Mouse (Mus musculus) MEL (cell line): ENCODE results near the gene Rnase4. TPM values are rescaled to one million over a fixed set of nuclear protein-coding genes. Genes with fewer than 3 reads are reported as not detected.

Experiments
- DNase-seq: peaks from one replicate; pipeline ENCODE4 v3.0.0; 2011; ENCODE audit warnings: low read depth, low spot score
- H3K27ac ChIP-seq: 2 replicates; pipeline ENCODE4 v1.5.1; 2012; ENCODE audit warnings: low read depth, mild to moderate bottlenecking, control low read depth, low read length, moderate library complexity; ENCODE audit not compliant: control insufficient read depth
- H3K27me3 ChIP-seq, 2 experiments: fragments of 150-350 bp in 1 of 2; sonication (generic) in 1 of 2; 2 replicates each; pipeline ENCODE4 v1.6.1; 2012; ENCODE audit warnings: low read length in 2 of 2, mild to moderate bottlenecking in 2 of 2, improper control_type of control experiment in 1 of 2, moderate library complexity in 1 of 2; ENCODE audit not compliant: insufficient read depth in 2 of 2, control insufficient read depth in 1 of 2
- H3K36me3 ChIP-seq, 2 experiments: 2 replicates each; pipeline ENCODE4 v1.6.1; 2012 to 2014; ENCODE audit warnings: low read length in 2 of 2, improper control_type of control experiment in 1 of 2, inconsistent platforms in 1 of 2, mild to moderate bottlenecking in 1 of 2; ENCODE audit not compliant: insufficient read depth in 2 of 2, control insufficient read depth in 1 of 2
- H3K4me1 ChIP-seq, 2 experiments: fragments of 150-350 bp in 1 of 2; sonication (generic) in 1 of 2; 2 replicates each; pipeline ENCODE4 v1.6.1; 2012; ENCODE audit warnings: low read length in 2 of 2, improper control_type of control experiment in 1 of 2, mild to moderate bottlenecking in 1 of 2; ENCODE audit not compliant: insufficient read depth in 2 of 2, control insufficient read depth in 1 of 2
- H3K4me3 ChIP-seq, 2 experiments: fragments of 150-350 bp in 1 of 2; sonication (generic) in 1 of 2; 2 replicates each; pipeline ENCODE4 v1.5.1; 2012; ENCODE audit warnings: low read depth in 2 of 2, low read length in 2 of 2, mild to moderate bottlenecking in 2 of 2, moderate library complexity in 2 of 2, control low read depth in 1 of 2, improper control_type of control experiment in 1 of 2; ENCODE audit not compliant: control insufficient read depth in 1 of 2, insufficient read depth in 1 of 2
- H3K79me2 ChIP-seq: 2 replicates; pipeline ENCODE4 v1.6.1; 2012; ENCODE audit warnings: mild to moderate bottlenecking, low read length, moderate library complexity; ENCODE audit not compliant: control insufficient read depth, poor library complexity, insufficient read depth
- H3K9ac ChIP-seq: 2 replicates; pipeline ENCODE4 v1.6.1; 2012; ENCODE audit warnings: low read depth, mild to moderate bottlenecking, control low read depth, low read length, moderate library complexity; ENCODE audit not compliant: control insufficient read depth, poor library complexity, severe bottlenecking
- H3K9me3 ChIP-seq: fragments of 150-350 bp; sonication (generic); replicated peaks from 2 replicates; pipeline ENCODE4 v1.6.1; 2012; ENCODE audit warnings: mild to moderate bottlenecking, low read length, improper control_type of control experiment, moderate library complexity; ENCODE audit not compliant: insufficient read depth
- CHD1 ChIP-seq: IDR thresholded peaks from 2 replicates; pipeline ENCODE4 v1.6.1; 2012; ENCODE audit warnings: low read depth, mild to moderate bottlenecking, inconsistent platforms, low read length, improper control_type of control experiment
- CHD2 ChIP-seq: IDR thresholded peaks from 2 replicates; pipeline ENCODE4 v1.6.1; 2011; ENCODE audit warnings: low read length, improper control_type of control experiment
- E2F4 ChIP-seq: IDR thresholded peaks from 2 replicates; pipeline ENCODE4 v1.6.1; 2011; ENCODE audit warnings: low read depth, low read length, improper control_type of control experiment, borderline replicate concordance
- GABPA ChIP-seq: IDR thresholded peaks from 2 replicates; pipeline ENCODE4 v1.6.1; 2012; ENCODE audit warnings: low read depth, mild to moderate bottlenecking, inconsistent platforms, low read length, improper control_type of control experiment, moderate library complexity
- GATA1 ChIP-seq: IDR thresholded peaks from 2 replicates; pipeline ENCODE4 v1.6.1; 2011; ENCODE audit warnings: low read depth, low read length, improper control_type of control experiment
- HCFC1 ChIP-seq: IDR thresholded peaks from 2 replicates; pipeline ENCODE4 v1.6.1; 2012; ENCODE audit warnings: low read depth, mild to moderate bottlenecking, inconsistent platforms, low read length, improper control_type of control experiment, moderate library complexity
- JUND ChIP-seq: IDR thresholded peaks from 2 replicates; pipeline ENCODE4 v1.6.1; 2011; ENCODE audit warnings: low read depth, mild to moderate bottlenecking, improper control_type of control experiment, low read length
- KAT2A ChIP-seq: conservative IDR thresholded peaks from 2 replicates; pipeline ENCODE4 v1.6.1; 2012; ENCODE audit warnings: low read depth, low read length, improper control_type of control experiment, inconsistent platforms
- MXI1 ChIP-seq: IDR thresholded peaks from 2 replicates; pipeline ENCODE4 v1.6.1; 2011; ENCODE audit warnings: mild to moderate bottlenecking, low read depth, low read length, improper control_type of control experiment
- MYC ChIP-seq: IDR thresholded peaks from 2 replicates; pipeline ENCODE4 v1.6.1; 2011; ENCODE audit warnings: low read depth, mild to moderate bottlenecking, low read length, improper control_type of control experiment, moderate library complexity
- NRF1 ChIP-seq: IDR thresholded peaks from 2 replicates; pipeline ENCODE4 v1.6.1; 2014; ENCODE audit warnings: low read depth, mild to moderate bottlenecking, inconsistent platforms, low read length, improper control_type of control experiment, moderate library complexity; ENCODE audit not compliant: poor library complexity, insufficient read depth, severe bottlenecking
- POLR2A ChIP-seq, 2 experiments: IDR thresholded peaks; 2 replicates each; pipeline ENCODE4 v1.6.1; 2011 to 2012; ENCODE audit warnings: low read length in 2 of 2, mild to moderate bottlenecking in 2 of 2, control low read depth in 1 of 2, improper control_type of control experiment in 1 of 2, low read depth in 1 of 2, moderate library complexity in 1 of 2; ENCODE audit not compliant: control insufficient read depth in 1 of 2, insufficient read depth in 1 of 2, poor library complexity in 1 of 2
- POLR2AphosphoS5 ChIP-seq: IDR thresholded peaks from 2 replicates; pipeline ENCODE4 v1.6.1; 2012; ENCODE audit warnings: low read depth, borderline replicate concordance, mild to moderate bottlenecking, inconsistent platforms, low read length, moderate library complexity, mixed read lengths
- RAD21 ChIP-seq: IDR thresholded peaks from 2 replicates; pipeline ENCODE4 v1.6.1; 2011; ENCODE audit warnings: mild to moderate bottlenecking, low read depth, low read length, improper control_type of control experiment
- RCOR1 ChIP-seq: IDR thresholded peaks from 2 replicates; pipeline ENCODE4 v1.6.1; 2012; ENCODE audit warnings: low read depth, mild to moderate bottlenecking, inconsistent platforms, low read length, improper control_type of control experiment
- SMC3 ChIP-seq: IDR thresholded peaks from 2 replicates; pipeline ENCODE4 v1.6.1; 2011; ENCODE audit warnings: low read depth, low read length, improper control_type of control experiment
- USF1 ChIP-seq: IDR thresholded peaks from 2 replicates; pipeline ENCODE4 v1.6.1; 2014; ENCODE audit warnings: low read depth, mild to moderate bottlenecking, inconsistent platforms, low read length, improper control_type of control experiment, moderate library complexity
- USF2 ChIP-seq, 2 experiments: IDR thresholded peaks; 2 replicates each; pipeline ENCODE4 v1.6.1; 2011 to 2012; ENCODE audit warnings: improper control_type of control experiment in 2 of 2, low read length in 2 of 2, borderline replicate concordance in 1 of 2, inconsistent platforms in 1 of 2, low read depth in 1 of 2, mild to moderate bottlenecking in 1 of 2; ENCODE audit not compliant: insufficient read depth in 1 of 2
- ZKSCAN1 ChIP-seq: IDR thresholded peaks from 2 replicates; pipeline ENCODE4 v1.6.1; 2012; ENCODE audit warnings: low read depth, mild to moderate bottlenecking, inconsistent platforms, low read length, improper control_type of control experiment, moderate library complexity
- ZMIZ1 ChIP-seq: IDR thresholded peaks from 2 replicates; pipeline ENCODE4 v1.6.1; 2012; ENCODE audit warnings: low read depth, mild to moderate bottlenecking, inconsistent platforms, low read length, improper control_type of control experiment, moderate library complexity
- polyA plus RNA-seq, 2 experiments: library from polyadenylated mRNA; stranded (reverse) in 1 of 2; unstranded in 1 of 2; fragments of >175 nt in 1 of 2; fragments of >200 nt in 1 of 2; gene quantifications; 2 replicates each; pipeline versions ENCODE4 v1.2.1 to v1.2.4; 2012; ENCODE audit warnings: low replicate concordance in 2 of 2, low read depth in 1 of 2; ENCODE audit not compliant: insufficient read length in 2 of 2, insufficient read depth in 1 of 2, missing spikeins in 1 of 2
- total RNA-seq: library from RNA; depleted of rRNA; stranded (reverse); fragments of 300-350 nt; gene quantifications from 2 replicates; pipeline ENCODE4 v1.2.3, GENCODE M21; 2012

The Rnase4 gene
- total and polyA plus RNA-seq, 3 experiments: 0.18 TPM; not detected in 2

DNA sequence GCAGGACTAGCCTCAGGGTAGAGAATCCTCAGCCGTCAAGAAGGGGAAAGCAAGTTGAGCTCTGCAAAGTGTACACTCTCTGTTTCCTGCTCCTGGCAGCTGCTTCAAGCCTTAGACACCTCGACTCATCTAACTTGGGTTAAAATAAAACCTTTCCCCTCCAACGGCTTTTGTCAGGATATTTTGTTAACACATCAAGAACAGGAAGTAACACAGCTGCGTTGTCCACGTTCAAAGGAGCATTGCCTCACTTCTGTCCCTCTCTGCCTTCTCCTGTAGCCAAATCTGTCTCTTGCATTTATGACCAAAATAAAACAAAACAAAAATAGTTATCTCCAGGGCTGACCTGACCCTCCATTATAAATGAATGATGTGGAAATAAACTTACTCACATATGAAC, 43.0 kb upstream of the Rnase4 start:
- Histone ChIP-seq H3K4me3 (no peak overlapping the region), H3K27ac (no peak overlapping the region), H3K36me3 (no peaks in the 10 kb centered on the region), H3K27me3 (no peaks in the 10 kb centered on the region; a peak in 3 of 4 replicates), H3K9ac (no peak overlapping the region), H3K9me3 (no peaks in the 10 kb centered on the region), H3K4me1 (no peaks in the 10 kb centered on the region), H3K79me2 (no peaks in the 10 kb centered on the region)
- TF ChIP-seq GATA1 (no peak), USF2 (IDR thresholded peaks at IDR 0.05; ENCODE audit: borderline replicate concordance in 1 of 2, insufficient read depth in 1 of 2, low read depth in 1 of 2, low read length in 2 of 2) (no peak), POLR2AphosphoS5 (no peak), ZKSCAN1 (no peak), E2F4 (no peak), ZMIZ1 (no peak), MYC (no peak), POLR2A (IDR thresholded peaks at IDR 0.05; ENCODE audit: control insufficient read depth in 1 of 2, insufficient read depth in 1 of 2, low read depth in 1 of 2, low read length in 2 of 2, poor library complexity in 1 of 2) (no peak), MXI1 (no peak), RCOR1 (no peak), CHD1 (no peak), RAD21 (no peak), NRF1 (no peak), SMC3 (no peak), HCFC1 (no peak), KAT2A (no peak)
- DNase-seq: no peak

DNA sequence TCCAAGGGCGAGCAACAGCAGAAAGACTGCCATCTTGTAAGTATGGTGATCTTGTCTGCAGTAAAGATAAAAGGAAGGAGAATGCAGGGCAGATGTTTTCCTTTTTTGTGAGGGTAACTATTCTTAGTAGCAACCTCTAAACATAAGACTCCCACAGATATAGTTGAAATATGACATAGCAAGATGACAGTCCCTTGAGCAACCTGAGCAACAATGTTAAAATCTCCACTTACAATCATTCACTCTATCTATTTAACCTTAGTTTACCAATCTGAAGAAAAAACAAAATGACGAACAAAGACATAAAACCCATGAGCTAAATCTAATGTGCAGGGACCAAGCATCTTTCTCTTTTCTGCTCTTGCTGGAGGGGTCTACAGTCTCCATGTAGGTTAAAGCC, 40.8 kb upstream of the Rnase4 start, which contains the start of gene Rnase11:
Gene Rnase11 (minus strand): TSS at position 101 of the 400 bp plus-strand sequence.
- Histone ChIP-seq H3K36me3 (no peaks in the 10 kb centered on the region), H3K4me1 (no peaks in the 10 kb centered on the region), H3K27ac (no peak within 1 kb of the TSS), H3K9me3 (no peaks in the 10 kb centered on the region), H3K79me2 (no peaks in the 10 kb centered on the region), H3K27me3 (peaks cover 0 to 6% of the 10 kb centered on the region in 2 experiments; a peak in 3 of 4 replicates), H3K4me3 (no peak within 1 kb of the TSS), H3K9ac (no peak within 1 kb of the TSS)
- TF ChIP-seq USF1 (no peak), CHD2 (no peak), NRF1 (no peak), GABPA (no peak), JUND (no peak)
- no peak for DNase-seq
